In the genomic region with DNA sequence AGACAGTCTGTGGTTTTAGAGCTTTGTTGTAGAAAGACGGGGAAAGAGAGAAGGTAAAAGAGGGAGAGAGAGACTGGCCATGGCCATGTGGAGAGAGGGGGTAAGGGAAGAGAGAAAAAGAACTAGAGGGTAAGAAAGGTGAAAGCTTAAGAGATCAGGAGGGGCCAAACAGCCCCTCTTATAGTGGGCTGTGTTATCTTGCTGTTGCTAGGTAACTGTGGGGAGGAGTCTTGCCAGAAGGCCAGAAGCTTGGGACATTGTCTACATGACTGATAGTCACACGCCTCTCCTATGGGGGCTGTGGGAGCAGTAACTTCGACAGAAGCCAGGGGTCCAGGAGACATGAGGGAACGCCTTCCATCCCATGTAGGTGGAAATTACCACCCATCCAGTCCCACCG, we compare ENCODE assay signal across 1 mouse cellular context.
TF ChIP-seq lines count a peak whose summit lies in the region.

No protein-coding gene starts in this region.

TF ChIP-seq in MEL, 35 proteins besides CTCF, POLR2A, EP300 and RAD21 (continued from another document):
- TF ChIP-seq MEF2A (IDR thresholded peaks at IDR 0.05; ENCODE audit: extremely low read depth, insufficient replicate concordance, low read depth, low read length, poor library complexity, severe bottlenecking), result no peak
- no peak for TF ChIP-seq CHD2 (IDR thresholded peaks at IDR 0.05; ENCODE audit: low read length)
- no peak for TF ChIP-seq MAFK (IDR thresholded peaks at IDR 0.05; ENCODE audit: borderline replicate concordance, low read depth, low read length)
- peak; percentile 13 for TF ChIP-seq SIN3A (IDR thresholded peaks at IDR 0.05; ENCODE audit: low read length)
